Mouse (Mus musculus): ENCODE results near the gene Thtpa. TPM values are rescaled to one million over a fixed set of nuclear protein-coding genes. Genes with fewer than 3 reads are reported as not detected.

Gene Thtpa
- polyA plus RNA-seq, 1 experiment from 2014 or later: 22.7 TPM

DNA sequence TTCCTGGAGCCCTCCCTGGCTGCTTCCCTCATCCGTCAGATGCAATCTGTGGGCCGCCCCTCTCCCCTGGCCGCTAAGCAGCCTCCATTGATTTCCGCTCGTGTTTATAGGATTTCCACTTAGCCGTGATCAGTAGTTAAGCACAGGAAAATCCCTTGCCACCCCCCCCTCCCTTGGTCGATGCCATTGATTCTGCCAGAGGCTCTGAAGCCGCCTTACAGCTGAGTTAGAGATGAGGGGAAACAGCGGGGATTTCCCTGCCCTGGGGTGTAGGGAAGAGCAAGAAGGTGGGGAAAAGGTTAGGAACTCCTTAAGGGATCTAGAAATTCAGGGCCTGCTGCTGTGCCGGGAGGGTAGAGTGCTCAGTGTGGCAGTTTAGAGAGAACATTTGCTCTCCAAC, 3.1 kb downstream of the Thtpa start:
- no peak overlapping the region for H3K9ac ChIP-seq (ENCODE audit: low read length)
- no peaks in the 10 kb centered on the region for H3K9me3 ChIP-seq (ENCODE audit: control insufficient read depth, low read length)
- H3K4me3 ChIP-seq (ENCODE audit: low read depth, low read length): no peak overlapping the region
- no peak overlapping the region for H3K4me2 ChIP-seq
- H3K27ac ChIP-seq (ENCODE audit: low read depth, low read length): no peak overlapping the region
- WGBS: 63% methylated on average over 10 of the region's 10 CpGs
- no peak for DNase-seq (ENCODE audit: low spot score, missing footprints)
- H3K36me3 ChIP-seq (ENCODE audit: control insufficient read depth, insufficient read depth, low read length): no peaks in the 10 kb centered on the region
- ATAC-seq (ENCODE audit: low FRiP score): 0 out of 2 replicates have a peak, but pooled peaks have one; percentile 7
- H3K27me3 ChIP-seq (ENCODE audit: control insufficient read depth, insufficient read depth, low read length): no peaks in the 10 kb centered on the region
- H3K4me1 ChIP-seq (ENCODE audit: control insufficient read depth, insufficient read depth, low read length): peaks cover 19% of the 10 kb centered on the region

DNA sequence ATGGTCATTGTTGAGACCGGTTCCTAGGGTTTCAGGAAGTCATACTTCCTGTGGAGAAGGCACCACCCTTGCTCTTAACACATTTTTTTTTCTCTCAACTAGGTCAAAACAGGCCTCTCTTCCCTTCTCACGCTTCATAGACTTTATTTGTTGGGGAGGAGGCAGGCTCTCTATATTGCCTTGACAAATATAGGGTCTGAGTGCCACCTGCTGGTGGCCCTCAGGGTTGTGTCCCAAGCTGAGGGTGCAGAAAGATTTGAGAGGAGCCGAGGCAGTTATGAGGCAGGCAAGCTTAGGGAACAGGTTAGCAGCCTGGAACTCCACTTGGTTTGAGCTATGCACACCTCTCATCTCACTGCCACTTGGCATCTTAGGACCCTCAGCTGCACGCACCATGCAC, 3.5 kb downstream of the Thtpa start:
- ATAC-seq (ENCODE audit: low FRiP score) (no peak), DNase-seq (ENCODE audit: low spot score, missing footprints) (peak; percentile 93)
- Histone ChIP-seq H3K4me2 (no peak overlapping the region), H3K27me3 (ENCODE audit: control insufficient read depth, insufficient read depth, low read length) (no peaks in the 10 kb centered on the region), H3K9ac (ENCODE audit: low read length) (no peak overlapping the region), H3K36me3 (ENCODE audit: control insufficient read depth, insufficient read depth, low read length) (no peaks in the 10 kb centered on the region), H3K27ac (ENCODE audit: low read depth, low read length) (no peak overlapping the region), H3K4me1 (ENCODE audit: control insufficient read depth, insufficient read depth, low read length) (peaks cover 19% of the 10 kb centered on the region), H3K4me3 (ENCODE audit: low read depth, low read length) (no peak overlapping the region), H3K9me3 (ENCODE audit: control insufficient read depth, low read length) (no peaks in the 10 kb centered on the region)
- 67% methylated on average over 4 of the region's 4 CpGs for WGBS

DNA sequence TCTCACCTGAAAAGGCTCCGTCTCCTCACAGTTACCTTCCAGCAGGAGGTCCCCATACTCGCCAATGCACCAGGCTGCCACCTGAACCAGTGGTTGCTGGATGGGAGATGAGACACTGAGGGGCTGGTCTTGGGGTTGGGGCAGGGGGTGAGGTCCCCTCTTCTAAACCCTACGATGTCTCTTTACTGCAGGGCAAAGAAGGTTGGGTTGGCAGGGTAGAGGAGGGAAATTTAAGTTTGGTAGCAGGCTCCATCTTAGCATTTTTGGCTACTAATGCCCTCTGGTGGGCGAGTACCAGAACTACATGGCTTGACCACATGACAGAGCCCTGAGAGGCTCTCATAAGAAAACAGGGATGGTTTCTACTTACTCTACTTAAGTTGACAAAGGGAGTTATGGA, 7.0 kb downstream of the Thtpa start:
- DNase-seq (ENCODE audit: low spot score, missing footprints) (no peak), ATAC-seq (ENCODE audit: low FRiP score) (no peak)
- no peak overlapping the region for H3K4me3 ChIP-seq (ENCODE audit: low read depth, low read length)
- H3K4me2 ChIP-seq: no peak overlapping the region
- no peak overlapping the region for H3K9ac ChIP-seq (ENCODE audit: low read length)
- no peak overlapping the region for H3K27ac ChIP-seq (ENCODE audit: low read depth, low read length)
- H3K9me3 ChIP-seq (ENCODE audit: control insufficient read depth, low read length): no peaks in the 10 kb centered on the region
- no peaks in the 10 kb centered on the region for H3K27me3 ChIP-seq (ENCODE audit: control insufficient read depth, insufficient read depth, low read length)
- no peaks in the 10 kb centered on the region for H3K36me3 ChIP-seq (ENCODE audit: control insufficient read depth, insufficient read depth, low read length)
- peaks cover 18% of the 10 kb centered on the region for H3K4me1 ChIP-seq (ENCODE audit: control insufficient read depth, insufficient read depth, low read length)
- WGBS: 46% methylated on average over 4 of the region's 4 CpGs

- Histone ChIP-seq H3K4me3 (ENCODE audit: low read depth, low read length) (no peak overlapping the region), H3K36me3 (ENCODE audit: control insufficient read depth, insufficient read depth, low read length) (no peaks in the 10 kb centered on the region), H3K9ac (ENCODE audit: low read length) (no peak overlapping the region), H3K4me2 (no peak overlapping the region), H3K9me3 (ENCODE audit: control insufficient read depth, low read length) (no peaks in the 10 kb centered on the region), H3K27ac (ENCODE audit: low read depth, low read length) (no peak overlapping the region), H3K4me1 (ENCODE audit: control insufficient read depth, insufficient read depth, low read length) (peaks cover 11% of the 10 kb centered on the region), H3K27me3 (ENCODE audit: control insufficient read depth, insufficient read depth, low read length) (no peaks in the 10 kb centered on the region; the same call in 1 of the 2 replicates)
- WGBS: 86% methylated on average over 15 of the region's 15 CpGs
- ATAC-seq (ENCODE audit: low FRiP score): no peak
- DNase-seq (ENCODE audit: low spot score, missing footprints): no peak
Observed at GRCm38 (mm10) chr14:55102253-55102785, 7.7 kb downstream of the Thtpa start.

GRCm38 (mm10) chr14:55104365-55104764, 9.8 kb downstream of the Thtpa start:
- ATAC-seq (ENCODE audit: low FRiP score) (no peak), DNase-seq (ENCODE audit: low spot score, missing footprints) (no peak)
- 89% methylated on average over 18 of the region's 18 CpGs for WGBS
- Histone ChIP-seq H3K9me3 (ENCODE audit: control insufficient read depth, low read length) (no peaks in the 10 kb centered on the region), H3K27ac (ENCODE audit: low read depth, low read length) (no peak overlapping the region), H3K36me3 (ENCODE audit: control insufficient read depth, insufficient read depth, low read length) (no peaks in the 10 kb centered on the region), H3K27me3 (ENCODE audit: control insufficient read depth, insufficient read depth, low read length) (no peaks in the 10 kb centered on the region; the same call in 1 of the 2 replicates), H3K9ac (ENCODE audit: low read length) (no peak overlapping the region), H3K4me3 (ENCODE audit: low read depth, low read length) (no peak overlapping the region), H3K4me1 (ENCODE audit: control insufficient read depth, insufficient read depth, low read length) (peaks cover 24% of the 10 kb centered on the region), H3K4me2 (no peak overlapping the region)

DNA sequence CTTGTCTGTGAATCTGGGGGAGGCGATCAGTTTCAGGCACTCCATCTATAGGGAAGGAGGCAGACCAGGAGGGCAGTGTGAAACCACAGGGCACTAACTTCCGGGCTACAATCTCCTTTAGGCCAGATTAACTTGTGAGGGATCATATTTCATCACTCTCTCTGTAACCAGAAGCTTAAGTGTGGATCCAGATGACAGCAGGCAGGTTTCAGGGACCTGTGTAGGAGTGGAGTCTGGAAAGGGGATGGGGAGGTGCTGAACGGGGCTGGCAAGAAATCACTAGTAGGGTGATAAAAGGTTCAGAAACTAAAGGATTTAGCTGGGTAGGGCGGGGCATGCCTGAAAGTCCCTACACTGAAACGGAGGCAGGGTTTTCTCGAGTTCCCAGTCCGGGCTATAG, 10.8 kb downstream of the Thtpa start:
- Histone ChIP-seq H3K27me3 (ENCODE audit: control insufficient read depth, insufficient read depth, low read length) (peaks cover 5% of the 10 kb centered on the region; the same call in 1 of the 2 replicates), H3K4me3 (ENCODE audit: low read depth, low read length) (peak overlapping the region; percentile 42; the same call in 1 of the 2 replicates), H3K4me1 (ENCODE audit: control insufficient read depth, insufficient read depth, low read length) (peaks cover 26% of the 10 kb centered on the region), H3K9me3 (ENCODE audit: control insufficient read depth, low read length) (no peaks in the 10 kb centered on the region), H3K9ac (ENCODE audit: low read length) (peak overlapping the region; percentile 79; the same call in 1 of the 2 replicates), H3K27ac (ENCODE audit: low read depth, low read length) (no peak overlapping the region), H3K36me3 (ENCODE audit: control insufficient read depth, insufficient read depth, low read length) (no peaks in the 10 kb centered on the region), H3K4me2 (peak overlapping the region; percentile 89)
- WGBS: 5% methylated on average over 7 of the region's 7 CpGs
- DNase-seq (ENCODE audit: low spot score, missing footprints) (no peak), ATAC-seq (ENCODE audit: low FRiP score) (no peak)

- H3K4me1 ChIP-seq (ENCODE audit: control insufficient read depth, insufficient read depth, low read length): peaks cover 26% of the 10 kb centered on the region
- peak within 1 kb of the TSS; percentile 89 for H3K4me2 ChIP-seq
- no peaks in the 10 kb centered on the region for H3K9me3 ChIP-seq (ENCODE audit: control insufficient read depth, low read length)
- H3K36me3 ChIP-seq (ENCODE audit: control insufficient read depth, insufficient read depth, low read length): no peaks in the 10 kb centered on the region
- peak within 1 kb of the TSS; percentile 42 for H3K4me3 ChIP-seq (ENCODE audit: low read depth, low read length)
- peak; percentile 93 for DNase-seq (ENCODE audit: low spot score, missing footprints)
- WGBS: under 1% methylated on average over 39 of the region's 39 CpGs
- ATAC-seq (ENCODE audit: low FRiP score): peak; percentile 62
- H3K27ac ChIP-seq (ENCODE audit: low read depth, low read length): no peak within 1 kb of the TSS; the same call in 1 of the 2 replicates
- H3K9ac ChIP-seq (ENCODE audit: low read length): peak within 1 kb of the TSS; percentile 79
- H3K27me3 ChIP-seq (ENCODE audit: control insufficient read depth, insufficient read depth, low read length): peaks cover 5% of the 10 kb centered on the region; the same call in 1 of the 2 replicates
Observed at GRCm38 (mm10) chr14:55105836-55106809, 11.5 kb downstream of the Thtpa start, which contains the start of gene Ap1g2. TSS of gene Ap1g2 (minus strand) at chr14:55106593.

GRCm38 (mm10) chr14:55106990-55107389, 12.4 kb downstream of the Thtpa start:
- H3K27ac ChIP-seq (ENCODE audit: low read depth, low read length): no peak overlapping the region
- no peak overlapping the region for H3K4me2 ChIP-seq
- WGBS: 68% methylated on average over 8 of the region's 8 CpGs
- peaks cover 5% of the 10 kb centered on the region; the same call in 1 of the 2 replicates for H3K27me3 ChIP-seq (ENCODE audit: control insufficient read depth, insufficient read depth, low read length)
- peaks cover 26% of the 10 kb centered on the region for H3K4me1 ChIP-seq (ENCODE audit: control insufficient read depth, insufficient read depth, low read length)
- ATAC-seq (ENCODE audit: low FRiP score) (no peak), DNase-seq (ENCODE audit: low spot score, missing footprints) (no peak)
- no peaks in the 10 kb centered on the region for H3K9me3 ChIP-seq (ENCODE audit: control insufficient read depth, low read length)
- H3K36me3 ChIP-seq (ENCODE audit: control insufficient read depth, insufficient read depth, low read length): no peaks in the 10 kb centered on the region
- no peak overlapping the region for H3K4me3 ChIP-seq (ENCODE audit: low read depth, low read length)
- H3K9ac ChIP-seq (ENCODE audit: low read length): no peak overlapping the region
